Mouse (Mus musculus) kidney, adult 2 months (tissue): ENCODE measurements around the gene Krt9. TPM values are rescaled to one million over a fixed set of nuclear protein-coding genes. Genes with fewer than 3 reads are reported as not detected.

ENCODE experiments used
- DNase-seq: peaks from one replicate; pipeline ENCODE4 v3.0.0; 2021
- H3K27ac ChIP-seq: fragments of 200-500 bp; 2 replicates; pipeline ENCODE4 v1.5.1; 2012; ENCODE audit warnings: low read depth, low read length, control low read depth, inconsistent platforms; ENCODE audit not compliant: insufficient read depth
- H3K27me3 ChIP-seq: fragments of 200-500 bp; replicated peaks from 2 replicates; pipeline ENCODE4 v1.6.1; 2012; ENCODE audit warnings: mild to moderate bottlenecking, moderate library complexity, low read length, inconsistent platforms; ENCODE audit not compliant: control insufficient read depth, insufficient read depth
- H3K36me3 ChIP-seq: fragments of 200-500 bp; 2 replicates; pipeline ENCODE4 v1.6.1; 2012; ENCODE audit warnings: mild to moderate bottlenecking, moderate library complexity, low read length, inconsistent platforms; ENCODE audit not compliant: control insufficient read depth, insufficient read depth
- H3K4me1 ChIP-seq: fragments of 200-500 bp; 2 replicates; pipeline ENCODE4 v1.6.1; 2011; ENCODE audit warnings: low read length; ENCODE audit not compliant: control insufficient read depth, insufficient read depth
- H3K4me3 ChIP-seq: fragments of 200-500 bp; 2 replicates; pipeline ENCODE4 v1.5.1; 2011; ENCODE audit warnings: mild to moderate bottlenecking, low read depth, low read length, control low read depth; ENCODE audit not compliant: insufficient read depth
- CTCF ChIP-seq: fragments of 200-500 bp; conservative IDR thresholded peaks from 2 replicates; pipeline ENCODE4 v1.5.1; 2011; ENCODE audit warnings: low read depth, mild to moderate bottlenecking, control low read depth, low read length, moderate library complexity, mixed read lengths; ENCODE audit not compliant: insufficient read depth, insufficient read length
- POLR2A ChIP-seq: fragments of 200-500 bp; IDR thresholded peaks from one replicate; pipeline ENCODE4 v1.6.1; 2011; ENCODE audit warnings: low read depth, low read length, control low read depth
- WGBS: fragments of 180-500 bp; shearing (Covaris S2); methylation state at CpG from one replicate; pipeline ENCODE4 v1.1.7; 2018; 5-methylcytosine and 5-hydroxymethylcytosine counted together
- polyA plus RNA-seq: library from polyadenylated mRNA; depleted of rRNA; stranded (reverse); fragments of >200 nt; gene quantifications from 2 replicates; pipeline ENCODE4 v1.2.3, GENCODE M21; 2012

The Krt9 gene
- polyA plus RNA-seq, 1 experiment = not detected

GRCm38 (mm10) chr11:100200104-100200820, 7.2 kb upstream of the Krt9 start:
- DNase-seq = no peak

GRCm38 (mm10) chr11:100198666-100199065, 5.6 kb upstream of the Krt9 start:
- DNase-seq = no peak
- WGBS = 66% methylated on average over 4 of the region's 4 CpGs
- H3K36me3 ChIP-seq = no peaks in the 10 kb centered on the region
- H3K27ac ChIP-seq = no peak overlapping the region
- no peak for TF ChIP-seq POLR2A
- TF ChIP-seq CTCF = no peak
- no peak overlapping the region for H3K4me3 ChIP-seq
- H3K27me3 ChIP-seq = no peaks in the 10 kb centered on the region
- H3K4me1 ChIP-seq = no peaks in the 10 kb centered on the region

More at GRCm38 (mm10) chr11:100200104-100200820, 7.2 kb upstream of the Krt9 start:
- Histone ChIP-seq H3K4me3 (no peak overlapping the region), H3K4me1 (no peaks in the 10 kb centered on the region), H3K36me3 (no peaks in the 10 kb centered on the region), H3K27me3 (no peaks in the 10 kb centered on the region), H3K27ac (no peak overlapping the region)
- TF ChIP-seq CTCF (peak; percentile 34; the same call in 1 of the 2 replicates), POLR2A (no peak)
- 47% methylated on average over 8 of the region's 8 CpGs for WGBS

GRCm38 (mm10) chr11:100191820-100192219, 1.2 kb downstream of the Krt9 start:
- DNase-seq = no peak
- Histone ChIP-seq H3K36me3 (no peaks in the 10 kb centered on the region), H3K4me3 (no peak overlapping the region), H3K4me1 (no peaks in the 10 kb centered on the region), H3K27ac (no peak overlapping the region), H3K27me3 (no peaks in the 10 kb centered on the region)
- TF ChIP-seq CTCF = no peak
- no peak for TF ChIP-seq POLR2A
- 85% methylated on average over 3 of the region's 3 CpGs for WGBS

- Histone ChIP-seq H3K36me3 (no peaks in the 10 kb centered on the region), H3K4me1 (no peaks in the 10 kb centered on the region), H3K27me3 (no peaks in the 10 kb centered on the region), H3K27ac (no peak overlapping the region), H3K4me3 (no peak overlapping the region)
- WGBS = 81% methylated on average over 8 of the region's 8 CpGs
- no peak for DNase-seq
- TF ChIP-seq POLR2A = no peak
- TF ChIP-seq CTCF = no peak
These were observed 6.3 kb downstream of the Krt9 start for GRCm38 (mm10) chr11:100186736-100187135.

GRCm38 (mm10) chr11:100181725-100182124, 11.3 kb downstream of the Krt9 start:
- no peak for DNase-seq
- WGBS = 44% methylated on average over 7 of the region's 7 CpGs
- no peak overlapping the region for H3K27ac ChIP-seq
- no peaks in the 10 kb centered on the region for H3K36me3 ChIP-seq
- H3K27me3 ChIP-seq = no peaks in the 10 kb centered on the region
- TF ChIP-seq POLR2A = no peak
- TF ChIP-seq CTCF = no peak
- H3K4me1 ChIP-seq = no peaks in the 10 kb centered on the region
- no peak overlapping the region for H3K4me3 ChIP-seq

GRCm38 (mm10) chr11:100179260-100179659, 13.8 kb downstream of the Krt9 start:
- H3K27me3 ChIP-seq = no peaks in the 10 kb centered on the region
- H3K4me1 ChIP-seq = no peaks in the 10 kb centered on the region
- no peaks in the 10 kb centered on the region for H3K36me3 ChIP-seq
- no peak for TF ChIP-seq POLR2A
- H3K27ac ChIP-seq = no peak overlapping the region
- no peak for DNase-seq
- 75% methylated on average over 3 of the region's 3 CpGs for WGBS
- H3K4me3 ChIP-seq = no peak overlapping the region

- no peak for TF ChIP-seq POLR2A
- TF ChIP-seq CTCF = no peak
- WGBS = 70% methylated on average over 5 of the region's 5 CpGs
- no peak overlapping the region for H3K4me3 ChIP-seq
These were observed 14.7 kb downstream of the Krt9 start for GRCm38 (mm10) chr11:100178307-100178706.

More at GRCm38 (mm10) chr11:100178307-100178706, 14.7 kb downstream of the Krt9 start:
- Histone ChIP-seq H3K27ac (no peak overlapping the region), H3K4me1 (no peaks in the 10 kb centered on the region), H3K27me3 (no peaks in the 10 kb centered on the region), H3K36me3 (no peaks in the 10 kb centered on the region)
- DNase-seq = no peak
